Mouse (Mus musculus) embryonic facial prominence, embryonic 10.5 days (tissue): ENCODE data around the gene Gm19965. TPM values are rescaled to one million over a fixed set of nuclear protein-coding genes. Genes with fewer than 3 reads are reported as not detected.

Experiments used
- DNase-seq: peaks from one replicate; pipeline ENCODE4 v3.0.0-alpha.2; 2017; ENCODE audit warnings: low spot score
- H3K27ac ChIP-seq: fragments of 300-500 bp; sonication (generic); replicated peaks from 2 replicates; pipeline ENCODE4 v1.5.1; 2016; ENCODE audit warnings: mild to moderate bottlenecking
- H3K27me3 ChIP-seq: fragments of 300-500 bp; sonication (generic); replicated peaks from 2 replicates; pipeline ENCODE4 v1.6.1; 2016; ENCODE audit warnings: low read depth, mild to moderate bottlenecking; ENCODE audit not compliant: poor library complexity, severe bottlenecking
- H3K36me3 ChIP-seq: fragments of 300-500 bp; sonication (generic); replicated peaks from 2 replicates; pipeline ENCODE4 v1.6.1; 2016; ENCODE audit warnings: mild to moderate bottlenecking, moderate library complexity
- H3K4me1 ChIP-seq: fragments of 300-500 bp; sonication (generic); 2 replicates; pipeline ENCODE4 v1.6.1; 2016
- H3K4me3 ChIP-seq: fragments of 300-500 bp; sonication (generic); 2 replicates; pipeline ENCODE4 v1.5.1; 2016; ENCODE audit warnings: mild to moderate bottlenecking, moderate library complexity
- H3K9me3 ChIP-seq: fragments of 300-500 bp; sonication (generic); 2 replicates; pipeline ENCODE4 v1.6.1; 2016; ENCODE audit warnings: mild to moderate bottlenecking
- WGBS: fragments of 180-500 bp; shearing (Covaris S2); methylation state at CpG from one replicate; pipeline ENCODE4 v1.1.7; 2016; 5-methylcytosine and 5-hydroxymethylcytosine counted together
- polyA plus RNA-seq: library from polyadenylated mRNA; unstranded; fragments of >200 nt; fragmentation: Nextera tagmentation; extraction: Ambion mirVana; gene quantifications from 2 replicates; pipeline ENCODE4 v1.2.1, GENCODE M21; 2016

Gm19965 gene
- not detected in 2 replicates for polyA plus RNA-seq

GRCm38 (mm10) chr1:116802683-116803082 lies at the start of gene Gm19965:
Gene Gm19965 (plus strand): TSS chr1:116802983.
- no peaks in the 10 kb centered on the region for H3K4me1 ChIP-seq
- no peak within 1 kb of the TSS for H3K4me3 ChIP-seq
- WGBS, result 82% methylated on average over 3 of the region's 3 CpGs
- H3K36me3 ChIP-seq, result no peaks in the 10 kb centered on the region
- H3K9me3 ChIP-seq, result no peaks in the 10 kb centered on the region
- no peaks in the 10 kb centered on the region for H3K27me3 ChIP-seq
- no peak within 1 kb of the TSS for H3K27ac ChIP-seq
- no peak for DNase-seq

GRCm38 (mm10) chr1:116782471-116782989 lies 20.3 kb upstream of the Gm19965 start:
- H3K9me3 ChIP-seq, result no peaks in the 10 kb centered on the region
- H3K27ac ChIP-seq, result no peak overlapping the region
- H3K4me3 ChIP-seq, result no peak overlapping the region
- 92% methylated on average over 8 of the region's 8 CpGs for WGBS
- no peaks in the 10 kb centered on the region for H3K36me3 ChIP-seq
- no peak for DNase-seq
- H3K27me3 ChIP-seq, result no peaks in the 10 kb centered on the region
- H3K4me1 ChIP-seq, result no peaks in the 10 kb centered on the region
